Mouse (Mus musculus) MEL (cell line): Measurements from ENCODE around the gene Cfdp1. TPM values are rescaled to one million over a fixed set of nuclear protein-coding genes. Genes with fewer than 3 reads are reported as not detected.

Experiments
- DNase-seq: peaks from one replicate; pipeline ENCODE4 v3.0.0; 2011; ENCODE audit warnings: low read depth, low spot score
- H3K27ac ChIP-seq: 2 replicates; pipeline ENCODE4 v1.5.1; 2012; ENCODE audit warnings: low read depth, mild to moderate bottlenecking, control low read depth, low read length, moderate library complexity; ENCODE audit not compliant: control insufficient read depth
- H3K27me3 ChIP-seq, 2 experiments: fragments of 150-350 bp in 1 of 2; sonication (generic) in 1 of 2; 2 replicates each; pipeline ENCODE4 v1.6.1; 2012; ENCODE audit warnings: low read length in 2 of 2, mild to moderate bottlenecking in 2 of 2, improper control_type of control experiment in 1 of 2, moderate library complexity in 1 of 2; ENCODE audit not compliant: insufficient read depth in 2 of 2, control insufficient read depth in 1 of 2
- H3K36me3 ChIP-seq, 2 experiments: 2 replicates each; pipeline ENCODE4 v1.6.1; 2012 to 2014; ENCODE audit warnings: low read length in 2 of 2, improper control_type of control experiment in 1 of 2, inconsistent platforms in 1 of 2, mild to moderate bottlenecking in 1 of 2; ENCODE audit not compliant: insufficient read depth in 2 of 2, control insufficient read depth in 1 of 2
- H3K4me1 ChIP-seq, 2 experiments: fragments of 150-350 bp in 1 of 2; sonication (generic) in 1 of 2; 2 replicates each; pipeline ENCODE4 v1.6.1; 2012; ENCODE audit warnings: low read length in 2 of 2, improper control_type of control experiment in 1 of 2, mild to moderate bottlenecking in 1 of 2; ENCODE audit not compliant: insufficient read depth in 2 of 2, control insufficient read depth in 1 of 2
- H3K4me3 ChIP-seq, 2 experiments: fragments of 150-350 bp in 1 of 2; sonication (generic) in 1 of 2; 2 replicates each; pipeline ENCODE4 v1.5.1; 2012; ENCODE audit warnings: low read depth in 2 of 2, low read length in 2 of 2, mild to moderate bottlenecking in 2 of 2, moderate library complexity in 2 of 2, control low read depth in 1 of 2, improper control_type of control experiment in 1 of 2; ENCODE audit not compliant: control insufficient read depth in 1 of 2, insufficient read depth in 1 of 2
- H3K79me2 ChIP-seq: 2 replicates; pipeline ENCODE4 v1.6.1; 2012; ENCODE audit warnings: mild to moderate bottlenecking, low read length, moderate library complexity; ENCODE audit not compliant: control insufficient read depth, poor library complexity, insufficient read depth
- H3K9ac ChIP-seq: 2 replicates; pipeline ENCODE4 v1.6.1; 2012; ENCODE audit warnings: low read depth, mild to moderate bottlenecking, control low read depth, low read length, moderate library complexity; ENCODE audit not compliant: control insufficient read depth, poor library complexity, severe bottlenecking
- H3K9me3 ChIP-seq: fragments of 150-350 bp; sonication (generic); replicated peaks from 2 replicates; pipeline ENCODE4 v1.6.1; 2012; ENCODE audit warnings: mild to moderate bottlenecking, low read length, improper control_type of control experiment, moderate library complexity; ENCODE audit not compliant: insufficient read depth
- BHLHE40 ChIP-seq: IDR thresholded peaks from 2 replicates; pipeline ENCODE4 v1.6.1; 2012; ENCODE audit warnings: low read depth, mild to moderate bottlenecking, inconsistent platforms, low read length, improper control_type of control experiment, borderline replicate concordance
- CHD1 ChIP-seq: IDR thresholded peaks from 2 replicates; pipeline ENCODE4 v1.6.1; 2012; ENCODE audit warnings: low read depth, mild to moderate bottlenecking, inconsistent platforms, low read length, improper control_type of control experiment
- CHD2 ChIP-seq: IDR thresholded peaks from 2 replicates; pipeline ENCODE4 v1.6.1; 2011; ENCODE audit warnings: low read length, improper control_type of control experiment
- ELF1 ChIP-seq: IDR thresholded peaks from 2 replicates; pipeline ENCODE4 v1.6.1; 2014; ENCODE audit warnings: low read depth, mild to moderate bottlenecking, inconsistent platforms, low read length, improper control_type of control experiment, moderate library complexity
- EP300 ChIP-seq, 2 experiments: IDR thresholded peaks; 2 replicates each; pipeline ENCODE4 v1.6.1; 2011; ENCODE audit warnings: improper control_type of control experiment in 2 of 2, low read length in 2 of 2, low read depth in 1 of 2, mild to moderate bottlenecking in 1 of 2
- GABPA ChIP-seq: IDR thresholded peaks from 2 replicates; pipeline ENCODE4 v1.6.1; 2012; ENCODE audit warnings: low read depth, mild to moderate bottlenecking, inconsistent platforms, low read length, improper control_type of control experiment, moderate library complexity
- JUND ChIP-seq: IDR thresholded peaks from 2 replicates; pipeline ENCODE4 v1.6.1; 2011; ENCODE audit warnings: low read depth, mild to moderate bottlenecking, improper control_type of control experiment, low read length
- MAFK ChIP-seq: IDR thresholded peaks from 2 replicates; pipeline ENCODE4 v1.6.1; 2011; ENCODE audit warnings: low read depth, mild to moderate bottlenecking, low read length, improper control_type of control experiment, borderline replicate concordance
- MAX ChIP-seq: IDR thresholded peaks from 2 replicates; pipeline ENCODE4 v1.6.1; 2011; ENCODE audit warnings: low read length, improper control_type of control experiment
- MEF2A ChIP-seq: IDR thresholded peaks from 2 replicates; pipeline ENCODE4 v1.6.1; 2014; ENCODE audit warnings: low read depth, mild to moderate bottlenecking, inconsistent platforms, low read length, improper control_type of control experiment; ENCODE audit not compliant: poor library complexity, insufficient replicate concordance, severe bottlenecking; ENCODE audit errors: extremely low read depth
- MXI1 ChIP-seq: IDR thresholded peaks from 2 replicates; pipeline ENCODE4 v1.6.1; 2011; ENCODE audit warnings: mild to moderate bottlenecking, low read depth, low read length, improper control_type of control experiment
- MYB ChIP-seq: IDR thresholded peaks from 2 replicates; pipeline ENCODE4 v1.6.1; 2011; ENCODE audit warnings: mild to moderate bottlenecking, low read depth, low read length, improper control_type of control experiment
- POLR2A ChIP-seq, 2 experiments: IDR thresholded peaks; 2 replicates each; pipeline ENCODE4 v1.6.1; 2011 to 2012; ENCODE audit warnings: low read length in 2 of 2, mild to moderate bottlenecking in 2 of 2, control low read depth in 1 of 2, improper control_type of control experiment in 1 of 2, low read depth in 1 of 2, moderate library complexity in 1 of 2; ENCODE audit not compliant: control insufficient read depth in 1 of 2, insufficient read depth in 1 of 2, poor library complexity in 1 of 2
- RAD21 ChIP-seq: IDR thresholded peaks from 2 replicates; pipeline ENCODE4 v1.6.1; 2011; ENCODE audit warnings: mild to moderate bottlenecking, low read depth, low read length, improper control_type of control experiment
- RCOR1 ChIP-seq: IDR thresholded peaks from 2 replicates; pipeline ENCODE4 v1.6.1; 2012; ENCODE audit warnings: low read depth, mild to moderate bottlenecking, inconsistent platforms, low read length, improper control_type of control experiment
- SMC3 ChIP-seq: IDR thresholded peaks from 2 replicates; pipeline ENCODE4 v1.6.1; 2011; ENCODE audit warnings: low read depth, low read length, improper control_type of control experiment
- TBP ChIP-seq: IDR thresholded peaks from 2 replicates; pipeline ENCODE4 v1.8.0; 2011; ENCODE audit warnings: low read depth, low read length, improper control_type of control experiment
- TCF12 ChIP-seq: IDR thresholded peaks from 2 replicates; pipeline ENCODE4 v1.6.1; 2014; ENCODE audit warnings: low read depth, mild to moderate bottlenecking, inconsistent platforms, low read length, improper control_type of control experiment, moderate library complexity
- UBTF ChIP-seq: IDR thresholded peaks from 2 replicates; pipeline ENCODE4 v1.6.1; 2012; ENCODE audit warnings: low read depth, mild to moderate bottlenecking, inconsistent platforms, low read length, improper control_type of control experiment, moderate library complexity, borderline replicate concordance; ENCODE audit not compliant: insufficient read depth
- USF1 ChIP-seq: IDR thresholded peaks from 2 replicates; pipeline ENCODE4 v1.6.1; 2014; ENCODE audit warnings: low read depth, mild to moderate bottlenecking, inconsistent platforms, low read length, improper control_type of control experiment, moderate library complexity
- ZMIZ1 ChIP-seq: IDR thresholded peaks from 2 replicates; pipeline ENCODE4 v1.6.1; 2012; ENCODE audit warnings: low read depth, mild to moderate bottlenecking, inconsistent platforms, low read length, improper control_type of control experiment, moderate library complexity
- ZNF384 ChIP-seq: IDR thresholded peaks from 2 replicates; pipeline ENCODE4 v1.6.1; 2012; ENCODE audit warnings: low read depth, mild to moderate bottlenecking, inconsistent platforms, low read length, improper control_type of control experiment
- polyA plus RNA-seq, 2 experiments: library from polyadenylated mRNA; stranded (reverse) in 1 of 2; unstranded in 1 of 2; fragments of >175 nt in 1 of 2; fragments of >200 nt in 1 of 2; gene quantifications; 2 replicates each; pipeline versions ENCODE4 v1.2.1 to v1.2.4; 2012; ENCODE audit warnings: low replicate concordance in 2 of 2, low read depth in 1 of 2; ENCODE audit not compliant: insufficient read length in 2 of 2, insufficient read depth in 1 of 2, missing spikeins in 1 of 2
- total RNA-seq: library from RNA; depleted of rRNA; stranded (reverse); fragments of 300-350 nt; gene quantifications from 2 replicates; pipeline ENCODE4 v1.2.3, GENCODE M21; 2012

Gene Cfdp1
- total and polyA plus RNA-seq, 3 experiments = 185 to 214 TPM; not detected in 1

DNA sequence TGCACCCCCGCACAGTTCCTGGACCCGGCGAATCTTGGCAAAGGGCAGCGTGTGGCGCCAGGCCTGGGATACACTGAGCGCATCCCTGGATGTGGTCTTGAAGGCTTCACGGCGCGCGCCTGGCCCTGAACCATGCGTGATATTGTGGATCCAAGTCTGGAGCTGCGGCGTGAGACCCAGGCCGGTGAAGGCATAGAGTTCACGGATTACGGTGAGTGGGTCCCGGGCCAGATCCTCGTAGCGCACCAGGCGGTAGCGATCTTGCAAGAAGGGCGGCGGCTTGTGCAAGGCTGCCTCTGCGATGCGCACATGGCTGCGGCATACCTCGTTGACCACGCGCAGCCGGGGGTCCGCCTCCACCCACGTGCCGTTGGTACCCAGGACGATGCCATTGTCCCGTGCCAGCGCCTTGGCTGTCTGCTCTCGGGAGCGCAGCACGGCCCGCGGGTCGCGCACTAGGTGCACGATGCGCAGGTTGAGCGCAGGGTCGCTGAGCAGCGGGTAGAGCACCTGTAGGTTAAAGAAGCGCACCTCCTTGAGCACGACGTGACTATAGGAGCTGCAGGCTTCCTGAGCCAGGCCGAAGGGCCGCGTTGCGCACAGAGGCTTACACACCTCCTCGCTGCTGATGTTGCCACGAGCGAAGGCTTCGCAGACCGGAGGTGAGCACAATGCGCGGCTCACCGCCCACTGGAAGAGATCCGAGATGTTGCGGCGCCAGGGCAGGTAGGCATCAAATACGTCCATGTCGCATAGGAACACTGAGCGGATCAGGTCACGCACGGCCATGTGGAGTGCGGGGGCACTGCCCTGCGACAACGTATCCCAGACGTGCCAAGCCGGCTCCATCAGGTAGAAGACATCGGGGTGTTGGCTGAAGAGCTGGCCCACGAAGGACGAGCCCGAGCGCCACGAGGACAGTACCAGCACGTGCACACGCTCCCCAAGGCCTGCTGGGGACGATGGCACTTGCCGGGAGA, 36.1 kb upstream of the Cfdp1 start:
- H3K9ac ChIP-seq = no peak overlapping the region
- peaks cover 0 to 17% of the 10 kb centered on the region in 2 experiments; a peak in 2 of 4 replicates for H3K36me3 ChIP-seq
- no peaks in the 10 kb centered on the region for H3K79me2 ChIP-seq
- no peak overlapping the region for H3K4me3 ChIP-seq
- no peaks in the 10 kb centered on the region for H3K9me3 ChIP-seq
- no peak overlapping the region for H3K27ac ChIP-seq
- DNase-seq = no peak
- TF ChIP-seq UBTF (no peak), TCF12 (no peak), MAFK (no peak), ZMIZ1 (no peak), ELF1 (no peak), JUND (no peak), SMC3 (no peak), TBP (no peak), GABPA (no peak), USF1 (no peak), MAX (no peak), EP300 (IDR thresholded peaks at IDR 0.05; ENCODE audit: low read depth in 1 of 2, low read length in 2 of 2) (no peak), BHLHE40 (no peak), ZNF384 (no peak)
- no peaks in the 10 kb centered on the region for H3K27me3 ChIP-seq
- peaks cover 3 to 25% of the 10 kb centered on the region in 2 experiments; a peak in 2 of 4 replicates for H3K4me1 ChIP-seq

DNA sequence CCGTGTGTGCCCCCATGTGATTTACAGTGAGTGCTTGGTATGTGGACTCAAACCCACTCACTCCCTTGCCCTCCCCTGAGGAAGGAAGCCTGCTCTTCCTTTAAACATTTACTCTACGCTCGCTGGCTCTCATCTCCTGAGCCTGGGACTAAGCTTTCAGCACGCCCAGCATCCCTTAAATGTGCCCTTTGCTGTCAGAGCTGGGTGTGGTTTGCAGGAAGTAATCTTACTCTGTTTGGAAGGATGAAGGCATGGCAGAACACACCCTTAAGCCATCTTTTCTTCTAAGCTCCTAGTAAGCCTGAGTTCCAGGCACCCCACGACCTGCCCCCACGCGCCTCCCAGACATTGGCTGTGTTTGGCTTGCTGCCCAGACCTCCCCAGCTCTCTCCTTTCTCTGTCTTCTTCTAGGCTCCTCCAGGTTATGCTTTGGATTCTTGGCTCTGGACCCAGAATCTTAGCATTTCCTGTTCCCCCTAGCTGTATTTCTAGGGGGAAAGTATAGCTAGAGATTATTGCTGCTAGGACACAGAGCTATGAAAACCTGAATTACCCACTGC, 34.1 kb upstream of the Cfdp1 start:
- H3K9ac ChIP-seq = no peak overlapping the region
- peak; percentile 60 for DNase-seq
- no peaks in the 10 kb centered on the region for H3K9me3 ChIP-seq
- no peak overlapping the region for H3K4me3 ChIP-seq
- H3K27me3 ChIP-seq = no peaks in the 10 kb centered on the region
- H3K4me1 ChIP-seq = peaks cover 3 to 25% of the 10 kb centered on the region in 2 experiments; a peak in 2 of 4 replicates
- peak overlapping the region; percentile 82 for H3K27ac ChIP-seq
- no peak for TF ChIP-seq SMC3
- TF ChIP-seq MEF2A = no peak
- no peak for TF ChIP-seq MAX
- TF ChIP-seq MAFK = no peak
- TF ChIP-seq CHD2 = no peak
- TF ChIP-seq ZMIZ1 = no peak
- TF ChIP-seq CHD1 = no peak
- no peak for TF ChIP-seq JUND
- no peak for TF ChIP-seq BHLHE40
- TF ChIP-seq RCOR1 = no peak
- no peak for TF ChIP-seq EP300 (IDR thresholded peaks at IDR 0.05; ENCODE audit: low read depth in 1 of 2, low read length in 2 of 2)
- no peak for TF ChIP-seq RAD21
- TF ChIP-seq GABPA = no peak
- TF ChIP-seq POLR2A (IDR thresholded peaks at IDR 0.05; ENCODE audit: control insufficient read depth in 1 of 2, insufficient read depth in 1 of 2, low read depth in 1 of 2, low read length in 2 of 2, poor library complexity in 1 of 2) = no peak
- no peak for TF ChIP-seq MXI1
- no peak for TF ChIP-seq UBTF
- no peak for TF ChIP-seq ZNF384
- no peak for TF ChIP-seq MYB
- H3K36me3 ChIP-seq = peaks cover 0 to 17% of the 10 kb centered on the region in 2 experiments; a peak in 2 of 4 replicates
- no peaks in the 10 kb centered on the region for H3K79me2 ChIP-seq
